Mouse (Mus musculus): Measurements from ENCODE around the gene Iqgap1. TPM values are rescaled to one million over a fixed set of nuclear protein-coding genes. Genes with fewer than 3 reads are reported as not detected.
"Not testable (repeated sequence)": the region's sequence is repeated elsewhere in the genome, so short reads cannot be mapped to it uniquely, and the experiment has no call there.

The Iqgap1 gene
- polyA plus RNA-seq, 1 experiment from 2014 or later = 99.2 TPM

DNA sequence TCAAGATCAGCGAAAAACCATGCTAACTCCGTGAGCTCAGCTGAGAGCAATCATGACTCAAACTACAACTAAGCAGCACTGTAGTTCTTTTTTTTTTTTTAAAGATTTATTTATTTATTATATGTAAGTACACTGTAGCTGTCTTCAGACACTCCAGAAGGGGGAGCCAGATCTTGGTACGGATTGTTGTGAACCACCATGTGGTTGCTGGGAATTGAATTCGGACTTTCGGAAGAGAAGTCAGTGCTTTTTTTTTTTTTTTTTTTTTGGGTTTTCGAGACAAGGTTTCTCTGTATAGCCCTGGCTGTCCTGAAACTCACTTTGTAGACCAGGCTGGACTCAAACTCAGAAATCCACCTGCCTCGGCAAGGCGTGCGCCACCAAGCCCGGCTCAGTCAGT is 76.7 kb downstream of the Iqgap1 start:
- Histone ChIP-seq H3K36me3 (ENCODE audit: control insufficient read depth, insufficient read depth, low read length) (peaks cover 35% of the 10 kb centered on the region), H3K4me1 (ENCODE audit: control insufficient read depth, insufficient read depth, low read length) (peaks cover 27% of the 10 kb centered on the region)
- not testable (repeated sequence) for H3K27me3 ChIP-seq (ENCODE audit: control insufficient read depth, insufficient read depth, low read length); H3K9ac ChIP-seq (ENCODE audit: low read length); ATAC-seq (ENCODE audit: insufficient read depth, low FRiP score); H3K27ac ChIP-seq (ENCODE audit: low read length); H3K9me3 ChIP-seq (replicated peaks; ENCODE audit: control insufficient read depth, low read length); H3K4me2 ChIP-seq (ENCODE audit: low read depth, low read length); H3K4me3 ChIP-seq (replicated peaks; ENCODE audit: low read length)
- 92% methylated on average over 10 of the region's 10 CpGs for WGBS

DNA sequence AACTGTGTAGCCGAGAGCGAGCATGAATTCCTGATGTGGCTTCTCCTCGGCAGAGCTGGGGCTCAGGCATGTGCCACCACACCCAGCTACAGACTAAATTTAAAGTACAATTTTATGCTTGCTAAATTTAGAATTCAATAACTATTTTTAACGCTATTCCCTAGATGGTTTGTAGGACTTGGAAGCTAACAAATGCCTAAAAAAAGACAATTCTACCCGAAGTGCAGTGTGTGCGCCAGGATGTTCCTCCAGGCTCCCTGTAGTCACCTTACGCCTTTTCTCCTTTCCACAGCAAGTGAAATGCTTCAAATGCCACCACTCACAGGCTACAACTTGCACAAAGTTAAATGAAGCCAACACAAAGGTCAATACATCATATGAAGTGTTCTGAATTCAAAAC is 78.4 kb downstream of the Iqgap1 start:
- H3K4me3 ChIP-seq (replicated peaks; ENCODE audit: low read length) = no peak overlapping the region
- H3K36me3 ChIP-seq (ENCODE audit: control insufficient read depth, insufficient read depth, low read length) = peaks cover 44% of the 10 kb centered on the region
- peaks cover 30% of the 10 kb centered on the region for H3K4me1 ChIP-seq (ENCODE audit: control insufficient read depth, insufficient read depth, low read length)
- H3K27me3 ChIP-seq (ENCODE audit: control insufficient read depth, insufficient read depth, low read length) = no peaks in the 10 kb centered on the region
- 70% methylated on average over 7 of the region's 7 CpGs for WGBS
- no peak overlapping the region; the same call in 1 of the 2 replicates for H3K27ac ChIP-seq (ENCODE audit: low read length)
- H3K9me3 ChIP-seq (replicated peaks; ENCODE audit: control insufficient read depth, low read length) = no peaks in the 10 kb centered on the region
- no peak overlapping the region for H3K4me2 ChIP-seq (ENCODE audit: low read depth, low read length)
- no peak overlapping the region for H3K9ac ChIP-seq (ENCODE audit: low read length)
- ATAC-seq (ENCODE audit: insufficient read depth, low FRiP score) = no peak

DNA sequence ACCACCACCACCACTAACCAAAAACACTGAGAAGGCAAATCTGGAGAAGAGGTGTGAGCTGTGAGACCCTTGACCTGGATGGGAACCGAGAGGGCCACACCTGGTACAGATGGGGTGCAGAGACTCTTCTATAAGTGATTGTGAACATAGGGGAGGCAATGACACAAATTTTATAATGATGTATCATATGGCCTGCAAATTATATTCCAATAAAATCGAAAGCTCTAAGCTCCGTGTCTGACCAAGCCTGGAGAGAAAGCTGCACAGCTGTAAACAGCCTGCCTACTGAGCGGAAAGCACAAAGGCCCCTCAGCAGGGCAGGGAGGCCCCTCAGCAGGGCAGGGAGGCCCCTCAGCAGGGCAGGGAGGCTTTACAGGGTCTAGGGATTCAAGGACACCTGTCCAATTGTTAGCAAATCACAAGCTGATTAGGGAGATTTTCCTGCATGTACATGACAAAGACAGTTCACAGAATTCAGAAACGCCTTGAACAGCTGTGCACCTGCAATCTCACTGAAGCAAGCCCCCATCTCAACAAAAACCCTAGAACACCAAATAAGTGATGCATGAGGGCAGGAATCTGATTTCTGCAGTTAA is 79.5 kb downstream of the Iqgap1 start:
- Histone ChIP-seq H3K27ac (ENCODE audit: low read length) (peak overlapping the region; percentile 35), H3K9me3 (replicated peaks; ENCODE audit: control insufficient read depth, low read length) (no peaks in the 10 kb centered on the region), H3K9ac (ENCODE audit: low read length) (no peak overlapping the region), H3K4me2 (ENCODE audit: low read depth, low read length) (no peak overlapping the region), H3K36me3 (ENCODE audit: control insufficient read depth, insufficient read depth, low read length) (peaks cover 48% of the 10 kb centered on the region), H3K4me1 (ENCODE audit: control insufficient read depth, insufficient read depth, low read length) (peaks cover 30% of the 10 kb centered on the region), H3K27me3 (ENCODE audit: control insufficient read depth, insufficient read depth, low read length) (no peaks in the 10 kb centered on the region), H3K4me3 (replicated peaks; ENCODE audit: low read length) (no peak overlapping the region)
- 27% methylated on average over 5 of the region's 5 CpGs for WGBS
- ATAC-seq (ENCODE audit: insufficient read depth, low FRiP score) = no peak

DNA sequence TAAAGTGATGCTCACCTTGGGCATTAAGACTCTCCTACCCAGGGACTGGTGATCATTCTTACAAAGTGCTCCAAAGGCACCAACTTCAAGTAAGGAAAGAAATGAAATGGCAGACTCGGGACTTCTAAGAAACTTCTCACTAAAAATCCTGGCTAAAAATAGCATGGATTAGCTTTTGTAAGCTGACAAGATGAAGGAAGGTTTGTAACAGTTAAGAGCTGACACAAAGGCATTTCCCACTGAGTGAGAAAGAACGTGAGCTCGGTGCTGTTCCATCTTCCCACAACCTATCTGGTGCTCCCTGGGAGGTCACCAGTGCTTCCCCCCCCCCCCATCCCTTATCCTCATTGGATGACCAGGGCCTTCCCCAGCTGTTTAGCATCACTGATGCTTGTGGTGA is 80.0 kb downstream of the Iqgap1 start:
- peak overlapping the region; percentile 55 for H3K27ac ChIP-seq (ENCODE audit: low read length)
- H3K9me3 ChIP-seq (replicated peaks; ENCODE audit: control insufficient read depth, low read length) = no peaks in the 10 kb centered on the region
- H3K27me3 ChIP-seq (ENCODE audit: control insufficient read depth, insufficient read depth, low read length) = no peaks in the 10 kb centered on the region
- 9% methylated on average over 3 of the region's 3 CpGs for WGBS
- ATAC-seq (ENCODE audit: insufficient read depth, low FRiP score) = no peak
- H3K9ac ChIP-seq (ENCODE audit: low read length) = no peak overlapping the region
- H3K4me1 ChIP-seq (ENCODE audit: control insufficient read depth, insufficient read depth, low read length) = peaks cover 30% of the 10 kb centered on the region
- no peak overlapping the region for H3K4me3 ChIP-seq (replicated peaks; ENCODE audit: low read length)
- no peak overlapping the region for H3K4me2 ChIP-seq (ENCODE audit: low read depth, low read length)
- peaks cover 42% of the 10 kb centered on the region for H3K36me3 ChIP-seq (ENCODE audit: control insufficient read depth, insufficient read depth, low read length)

DNA sequence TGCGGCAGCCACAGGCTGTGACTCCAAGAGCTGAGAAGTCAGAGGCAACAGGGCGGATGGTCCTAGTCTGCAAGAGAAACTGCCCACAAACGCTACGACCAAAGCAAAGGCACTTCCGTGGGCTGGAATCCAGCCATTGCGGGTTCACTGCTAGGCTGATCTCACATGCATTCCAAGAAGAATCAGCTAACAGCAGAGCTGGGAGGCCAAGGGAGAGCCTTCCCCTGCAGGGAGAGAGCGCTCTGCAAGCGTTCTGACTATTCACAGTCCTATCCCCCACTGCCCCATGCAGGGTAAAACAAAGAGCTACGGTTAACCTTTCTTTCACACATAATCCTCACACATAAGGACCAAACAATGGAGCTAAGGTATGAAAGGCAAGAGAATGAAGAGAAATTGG is 80.5 kb downstream of the Iqgap1 start:
- Histone ChIP-seq H3K4me1 (ENCODE audit: control insufficient read depth, insufficient read depth, low read length) (peaks cover 30% of the 10 kb centered on the region), H3K27me3 (ENCODE audit: control insufficient read depth, insufficient read depth, low read length) (no peaks in the 10 kb centered on the region), H3K9ac (ENCODE audit: low read length) (peak overlapping the region; percentile 24; the same call in 1 of the 2 replicates), H3K36me3 (ENCODE audit: control insufficient read depth, insufficient read depth, low read length) (peaks cover 37% of the 10 kb centered on the region), H3K4me2 (ENCODE audit: low read depth, low read length) (no peak overlapping the region), H3K9me3 (replicated peaks; ENCODE audit: control insufficient read depth, low read length) (no peaks in the 10 kb centered on the region), H3K27ac (ENCODE audit: low read length) (peak overlapping the region; percentile 55; the same call in 1 of the 2 replicates), H3K4me3 (replicated peaks; ENCODE audit: low read length) (no peak overlapping the region)
- no peak for ATAC-seq (ENCODE audit: insufficient read depth, low FRiP score)
- 26% methylated on average over 9 of the region's 9 CpGs for whole genome bisulfite sequencing

DNA sequence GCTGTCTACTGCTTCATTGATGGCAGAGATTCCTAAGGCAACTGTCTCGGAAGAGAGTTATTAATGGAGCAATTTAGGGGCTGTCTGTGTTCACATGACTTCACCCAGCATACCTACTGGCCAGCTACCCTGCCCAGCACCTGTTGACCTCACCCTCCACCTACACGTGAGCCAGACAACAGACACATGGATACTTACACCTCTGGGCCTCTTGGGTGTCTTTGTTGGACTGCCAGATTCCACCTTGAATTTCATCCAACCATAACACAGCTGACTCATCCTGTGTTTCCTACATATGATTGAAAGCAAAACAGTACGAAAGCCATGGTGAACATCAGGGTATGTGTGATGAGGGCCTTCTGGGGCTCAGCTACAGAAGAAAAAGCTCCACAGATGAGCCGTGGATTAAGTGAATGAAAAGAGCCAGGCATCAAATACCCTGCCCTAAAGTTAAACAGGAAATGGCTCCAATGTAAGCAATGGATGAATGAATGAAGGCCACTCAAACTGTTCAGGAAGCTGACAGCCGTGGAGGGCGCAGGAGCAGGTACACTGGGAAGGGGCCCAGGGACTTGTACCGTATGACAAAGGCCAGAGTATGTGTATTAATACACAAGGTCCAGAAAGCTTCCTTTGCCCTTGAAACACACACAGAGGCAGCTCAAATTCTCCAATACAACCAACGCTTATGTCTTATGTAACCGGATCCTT is 81.7 kb downstream of the Iqgap1 start:
- H3K9me3 ChIP-seq (replicated peaks; ENCODE audit: control insufficient read depth, low read length) = no peaks in the 10 kb centered on the region
- no peaks in the 10 kb centered on the region for H3K27me3 ChIP-seq (ENCODE audit: control insufficient read depth, insufficient read depth, low read length)
- peaks cover 36% of the 10 kb centered on the region for H3K36me3 ChIP-seq (ENCODE audit: control insufficient read depth, insufficient read depth, low read length)
- ATAC-seq (ENCODE audit: insufficient read depth, low FRiP score) = peak; percentile 49; the same call in 1 of the 2 replicates
- H3K4me2 ChIP-seq (ENCODE audit: low read depth, low read length) = no peak overlapping the region
- H3K4me3 ChIP-seq (replicated peaks; ENCODE audit: low read length) = no peak overlapping the region
- H3K9ac ChIP-seq (ENCODE audit: low read length) = no peak overlapping the region
- WGBS = 33% methylated on average over 9 of the region's 9 CpGs
- H3K27ac ChIP-seq (ENCODE audit: low read length) = peak overlapping the region; percentile 55
- H3K4me1 ChIP-seq (ENCODE audit: control insufficient read depth, insufficient read depth, low read length) = peaks cover 30% of the 10 kb centered on the region

DNA sequence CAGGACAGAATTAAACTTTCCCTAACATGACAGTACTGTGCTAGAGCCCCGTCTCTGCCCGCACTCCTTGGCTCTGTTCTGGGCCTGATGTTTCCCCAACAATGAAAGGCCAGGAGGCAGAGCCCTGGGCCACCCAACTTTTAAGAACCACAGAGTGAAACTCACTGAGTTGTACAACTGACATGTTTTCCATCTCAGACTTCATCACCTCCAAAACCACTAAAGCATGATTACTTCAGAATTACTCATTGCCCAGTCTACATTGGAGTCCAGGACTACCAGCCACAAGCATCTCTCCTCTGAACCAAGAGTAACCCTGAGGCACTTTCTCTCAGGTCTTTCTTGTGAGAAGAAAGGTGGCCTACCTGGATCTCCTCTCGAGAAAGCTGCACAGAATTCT is 83.1 kb downstream of the Iqgap1 start:
- Histone ChIP-seq H3K9me3 (replicated peaks; ENCODE audit: control insufficient read depth, low read length) (no peaks in the 10 kb centered on the region), H3K4me3 (replicated peaks; ENCODE audit: low read length) (no peak overlapping the region), H3K27ac (ENCODE audit: low read length) (no peak overlapping the region; the same call in 1 of the 2 replicates), H3K4me2 (ENCODE audit: low read depth, low read length) (no peak overlapping the region), H3K36me3 (ENCODE audit: control insufficient read depth, insufficient read depth, low read length) (peaks cover 31% of the 10 kb centered on the region), H3K9ac (ENCODE audit: low read length) (no peak overlapping the region), H3K27me3 (ENCODE audit: control insufficient read depth, insufficient read depth, low read length) (no peaks in the 10 kb centered on the region), H3K4me1 (ENCODE audit: control insufficient read depth, insufficient read depth, low read length) (peaks cover 30% of the 10 kb centered on the region)
- ATAC-seq (ENCODE audit: insufficient read depth, low FRiP score) = no peak
- 91% methylated on average over 3 of the region's 3 CpGs for WGBS

DNA sequence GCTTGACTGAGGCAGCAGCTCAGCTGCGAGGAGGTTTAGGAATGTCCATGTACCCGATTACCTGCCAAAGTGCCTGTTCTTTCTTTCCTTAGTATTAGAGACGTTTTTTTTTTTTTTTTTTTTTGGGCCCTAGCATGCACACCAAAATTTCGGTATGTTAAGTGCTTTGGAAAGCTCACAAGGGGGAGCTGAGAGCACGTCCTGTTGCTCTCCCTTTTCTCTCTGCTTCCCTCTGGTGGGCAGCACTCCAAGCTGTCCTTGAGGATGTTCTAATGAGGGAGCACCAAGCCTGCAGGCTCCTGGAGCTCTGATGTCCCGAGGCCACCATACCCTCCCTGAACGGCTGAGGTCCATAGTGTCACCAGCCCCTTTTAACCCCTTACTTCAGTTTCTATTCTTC is 84.8 kb downstream of the Iqgap1 start:
- Histone ChIP-seq H3K27me3 (ENCODE audit: control insufficient read depth, insufficient read depth, low read length) (no peaks in the 10 kb centered on the region), H3K4me3 (replicated peaks; ENCODE audit: low read length) (no peak overlapping the region), H3K36me3 (ENCODE audit: control insufficient read depth, insufficient read depth, low read length) (peaks cover 29% of the 10 kb centered on the region), H3K4me1 (ENCODE audit: control insufficient read depth, insufficient read depth, low read length) (peaks cover 21% of the 10 kb centered on the region), H3K27ac (ENCODE audit: low read length) (no peak overlapping the region), H3K4me2 (ENCODE audit: low read depth, low read length) (no peak overlapping the region), H3K9ac (ENCODE audit: low read length) (no peak overlapping the region), H3K9me3 (replicated peaks; ENCODE audit: control insufficient read depth, low read length) (no peaks in the 10 kb centered on the region)
- WGBS = 25% methylated on average over 7 of the region's 7 CpGs
- ATAC-seq (ENCODE audit: insufficient read depth, low FRiP score) = no peak

DNA sequence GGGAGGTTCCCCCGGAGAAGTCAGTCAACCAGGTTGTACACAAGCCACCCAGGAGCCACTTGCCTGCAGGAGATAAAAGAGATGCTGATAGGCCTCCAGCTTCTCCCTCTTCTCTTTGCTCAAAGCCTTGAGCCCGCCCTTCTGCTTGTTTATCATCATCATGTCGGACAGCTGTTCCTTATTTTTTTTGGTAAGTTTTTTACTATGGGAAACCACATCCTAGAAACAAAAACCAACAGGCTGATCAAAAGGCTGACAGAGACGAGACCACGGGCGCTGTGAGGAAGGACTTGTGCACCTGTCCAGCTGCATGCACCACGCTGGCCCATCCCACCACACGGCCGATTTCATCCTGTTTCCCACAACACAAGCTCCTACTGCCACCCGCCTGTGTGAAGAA is 89.6 kb downstream of the Iqgap1 start:
- H3K4me2 ChIP-seq (ENCODE audit: low read depth, low read length) = no peak overlapping the region
- H3K36me3 ChIP-seq (ENCODE audit: control insufficient read depth, insufficient read depth, low read length) = peaks cover 30% of the 10 kb centered on the region
- no peak overlapping the region for H3K9ac ChIP-seq (ENCODE audit: low read length)
- no peak overlapping the region for H3K27ac ChIP-seq (ENCODE audit: low read length)
- no peak for ATAC-seq (ENCODE audit: insufficient read depth, low FRiP score)
- 84% methylated on average over 10 of the region's 10 CpGs for WGBS
- no peaks in the 10 kb centered on the region for H3K27me3 ChIP-seq (ENCODE audit: control insufficient read depth, insufficient read depth, low read length)
- H3K4me1 ChIP-seq (ENCODE audit: control insufficient read depth, insufficient read depth, low read length) = no peaks in the 10 kb centered on the region
- H3K4me3 ChIP-seq (replicated peaks; ENCODE audit: low read length) = no peak overlapping the region
- no peaks in the 10 kb centered on the region for H3K9me3 ChIP-seq (replicated peaks; ENCODE audit: control insufficient read depth, low read length)
